Mouse (Mus musculus): ENCODE results near the gene Synpo2l.

- TF ChIP-seq POLR2A (IDR thresholded peaks at IDR 0.05; ENCODE audit: extremely low read depth, insufficient read depth, low read length): no peak
- no peak for TF ChIP-seq CTCF (IDR thresholded peaks at IDR 0.05; ENCODE audit: extremely low read depth, insufficient read depth, low read length)
Observed at GRCm38 (mm10) chr14:20691772-20692171, 23.6 kb upstream of the Synpo2l start.
